Mouse (Mus musculus): ENCODE results near the gene D430019H16Rik. TPM values are rescaled to one million over a fixed set of nuclear protein-coding genes. Genes with fewer than 3 reads are reported as not detected.

Gene D430019H16Rik
- polyA plus RNA-seq, 1 experiment from 2014 or later, result 0.84 TPM

GRCm38 (mm10) chr12:105500940-105501339 lies 47.3 kb downstream of the D430019H16Rik start:
- 59% methylated on average over 5 of the region's 5 CpGs for WGBS
- H3K27ac ChIP-seq (ENCODE audit: low read length), result peak overlapping the region; percentile 48; the same call in 1 of the 2 replicates
- H3K9ac ChIP-seq (ENCODE audit: low read depth, low read length), result no peak overlapping the region
- H3K36me3 ChIP-seq (ENCODE audit: control insufficient read depth, insufficient read depth, low read length), result no peaks in the 10 kb centered on the region
- no peaks in the 10 kb centered on the region for H3K9me3 ChIP-seq (ENCODE audit: control insufficient read depth, low read length)
- no peak for ATAC-seq
- H3K4me2 ChIP-seq (ENCODE audit: low read depth, low read length), result no peak overlapping the region
- peaks cover 3% of the 10 kb centered on the region; the same call in 1 of the 2 replicates for H3K4me1 ChIP-seq (ENCODE audit: control insufficient read depth, insufficient read depth, low read length)
- H3K4me3 ChIP-seq (ENCODE audit: low read length), result no peak overlapping the region
- no peaks in the 10 kb centered on the region for H3K27me3 ChIP-seq (replicated peaks; ENCODE audit: control insufficient read depth, insufficient read depth, low read length)

GRCm38 (mm10) chr12:105504736-105505135 lies 51.1 kb downstream of the D430019H16Rik start:
- 70% methylated on average over 6 of the region's 6 CpGs for WGBS
- H3K9ac ChIP-seq (ENCODE audit: low read depth, low read length), result no peak overlapping the region

GRCm38 (mm10) chr12:105511109-105511508 lies 57.5 kb downstream of the D430019H16Rik start:
- Histone ChIP-seq H3K4me1 (ENCODE audit: control insufficient read depth, insufficient read depth, low read length) (peaks cover 12% of the 10 kb centered on the region), H3K27ac (ENCODE audit: low read length) (peak overlapping the region; percentile 79), H3K4me3 (ENCODE audit: low read length) (no peak overlapping the region), H3K9ac (ENCODE audit: low read depth, low read length) (no peak overlapping the region), H3K36me3 (ENCODE audit: control insufficient read depth, insufficient read depth, low read length) (no peaks in the 10 kb centered on the region), H3K27me3 (replicated peaks; ENCODE audit: control insufficient read depth, insufficient read depth, low read length) (no peaks in the 10 kb centered on the region; the same call in 1 of the 2 replicates), H3K4me2 (ENCODE audit: low read depth, low read length) (no peak overlapping the region), H3K9me3 (ENCODE audit: control insufficient read depth, low read length) (no peaks in the 10 kb centered on the region)
- ATAC-seq, result peak; percentile 19; the same call in 1 of the 2 replicates
- WGBS, result 76% methylated on average over 5 of the region's 5 CpGs

More at GRCm38 (mm10) chr12:105504736-105505135, 51.1 kb downstream of the D430019H16Rik start:
- Histone ChIP-seq H3K9me3 (ENCODE audit: control insufficient read depth, low read length) (no peaks in the 10 kb centered on the region), H3K4me2 (ENCODE audit: low read depth, low read length) (no peak overlapping the region), H3K4me3 (ENCODE audit: low read length) (no peak overlapping the region), H3K4me1 (ENCODE audit: control insufficient read depth, insufficient read depth, low read length) (peaks cover 7% of the 10 kb centered on the region), H3K36me3 (ENCODE audit: control insufficient read depth, insufficient read depth, low read length) (no peaks in the 10 kb centered on the region), H3K27me3 (replicated peaks; ENCODE audit: control insufficient read depth, insufficient read depth, low read length) (no peaks in the 10 kb centered on the region), H3K27ac (ENCODE audit: low read length) (no peak overlapping the region)
- no peak for ATAC-seq

GRCm38 (mm10) chr12:105511671-105512502 lies 58.2 kb downstream of the D430019H16Rik start:
- peak; percentile 57 for ATAC-seq
- H3K36me3 ChIP-seq (ENCODE audit: control insufficient read depth, insufficient read depth, low read length), result no peaks in the 10 kb centered on the region
- peaks cover 12% of the 10 kb centered on the region for H3K4me1 ChIP-seq (ENCODE audit: control insufficient read depth, insufficient read depth, low read length)
- peak overlapping the region; percentile 79 for H3K27ac ChIP-seq (ENCODE audit: low read length)
- WGBS, result 54% methylated on average over 16 of the region's 16 CpGs
- no peak overlapping the region for H3K4me2 ChIP-seq (ENCODE audit: low read depth, low read length)
- H3K4me3 ChIP-seq (ENCODE audit: low read length), result no peak overlapping the region
- no peaks in the 10 kb centered on the region for H3K9me3 ChIP-seq (ENCODE audit: control insufficient read depth, low read length)
- no peaks in the 10 kb centered on the region; the same call in 1 of the 2 replicates for H3K27me3 ChIP-seq (replicated peaks; ENCODE audit: control insufficient read depth, insufficient read depth, low read length)
- H3K9ac ChIP-seq (ENCODE audit: low read depth, low read length), result peak overlapping the region; percentile 17; the same call in 1 of the 2 replicates

- peaks cover 16% of the 10 kb centered on the region for H3K4me1 ChIP-seq (ENCODE audit: control insufficient read depth, insufficient read depth, low read length)
- no peak overlapping the region for H3K4me3 ChIP-seq (ENCODE audit: low read length)
- H3K36me3 ChIP-seq (ENCODE audit: control insufficient read depth, insufficient read depth, low read length), result no peaks in the 10 kb centered on the region
- WGBS, result 58% methylated on average over 10 of the region's 10 CpGs
- no peak overlapping the region for H3K9ac ChIP-seq (ENCODE audit: low read depth, low read length)
- no peak overlapping the region for H3K4me2 ChIP-seq (ENCODE audit: low read depth, low read length)
- H3K27me3 ChIP-seq (replicated peaks; ENCODE audit: control insufficient read depth, insufficient read depth, low read length), result no peaks in the 10 kb centered on the region; the same call in 1 of the 2 replicates
- ATAC-seq, result no peak
- no peak overlapping the region for H3K27ac ChIP-seq (ENCODE audit: low read length)
- no peaks in the 10 kb centered on the region for H3K9me3 ChIP-seq (ENCODE audit: control insufficient read depth, low read length)
Observed at GRCm38 (mm10) chr12:105514111-105514510, 60.5 kb downstream of the D430019H16Rik start.

GRCm38 (mm10) chr12:105517026-105517675 lies 63.5 kb downstream of the D430019H16Rik start:
- H3K9ac ChIP-seq (ENCODE audit: low read depth, low read length), result no peak overlapping the region
- H3K27ac ChIP-seq (ENCODE audit: low read length), result no peak overlapping the region; the same call in 1 of the 2 replicates
- no peak for ATAC-seq
- no peak overlapping the region for H3K4me2 ChIP-seq (ENCODE audit: low read depth, low read length)
- peaks cover 8% of the 10 kb centered on the region; the same call in 1 of the 2 replicates for H3K4me1 ChIP-seq (ENCODE audit: control insufficient read depth, insufficient read depth, low read length)
- H3K9me3 ChIP-seq (ENCODE audit: control insufficient read depth, low read length), result no peaks in the 10 kb centered on the region
- no peaks in the 10 kb centered on the region for H3K36me3 ChIP-seq (ENCODE audit: control insufficient read depth, insufficient read depth, low read length)
- no peak overlapping the region for H3K4me3 ChIP-seq (ENCODE audit: low read length)
- 55% methylated on average over 21 of the region's 21 CpGs for WGBS
- no peaks in the 10 kb centered on the region; the same call in 1 of the 2 replicates for H3K27me3 ChIP-seq (replicated peaks; ENCODE audit: control insufficient read depth, insufficient read depth, low read length)

GRCm38 (mm10) chr12:105519851-105520250 lies 66.2 kb downstream of the D430019H16Rik start:
- H3K4me2 ChIP-seq (ENCODE audit: low read depth, low read length), result no peak overlapping the region
- no peak overlapping the region for H3K4me3 ChIP-seq (ENCODE audit: low read length)
- H3K9ac ChIP-seq (ENCODE audit: low read depth, low read length), result no peak overlapping the region
- 83% methylated on average over 2 of the region's 2 CpGs for WGBS
- no peaks in the 10 kb centered on the region for H3K27me3 ChIP-seq (replicated peaks; ENCODE audit: control insufficient read depth, insufficient read depth, low read length)
- H3K27ac ChIP-seq (ENCODE audit: low read length), result peak overlapping the region; percentile 5; the same call in 1 of the 2 replicates
- peaks cover 7% of the 10 kb centered on the region; the same call in 1 of the 2 replicates for H3K4me1 ChIP-seq (ENCODE audit: control insufficient read depth, insufficient read depth, low read length)
- 0 out of 2 replicates have a peak, but pooled peaks have one; percentile 14 for ATAC-seq
- H3K36me3 ChIP-seq (ENCODE audit: control insufficient read depth, insufficient read depth, low read length), result no peaks in the 10 kb centered on the region
- H3K9me3 ChIP-seq (ENCODE audit: control insufficient read depth, low read length), result no peaks in the 10 kb centered on the region

GRCm38 (mm10) chr12:105521170-105521762 lies 67.6 kb downstream of the D430019H16Rik start:
- Histone ChIP-seq H3K9me3 (ENCODE audit: control insufficient read depth, low read length) (no peaks in the 10 kb centered on the region), H3K9ac (ENCODE audit: low read depth, low read length) (peak overlapping the region; percentile 32; the same call in 1 of the 2 replicates), H3K27me3 (replicated peaks; ENCODE audit: control insufficient read depth, insufficient read depth, low read length) (no peaks in the 10 kb centered on the region), H3K4me2 (ENCODE audit: low read depth, low read length) (no peak overlapping the region), H3K4me1 (ENCODE audit: control insufficient read depth, insufficient read depth, low read length) (peaks cover 7% of the 10 kb centered on the region; the same call in 1 of the 2 replicates), H3K36me3 (ENCODE audit: control insufficient read depth, insufficient read depth, low read length) (no peaks in the 10 kb centered on the region), H3K27ac (ENCODE audit: low read length) (peak overlapping the region; percentile 67), H3K4me3 (ENCODE audit: low read length) (no peak overlapping the region)
- peak; percentile 67 for ATAC-seq
- WGBS, result 47% methylated on average over 15 of the region's 15 CpGs

GRCm38 (mm10) chr12:105523737-105524136 lies 70.1 kb downstream of the D430019H16Rik start:
- WGBS, result 62% methylated on average over 2 of the region's 2 CpGs
- Histone ChIP-seq H3K36me3 (ENCODE audit: control insufficient read depth, insufficient read depth, low read length) (no peaks in the 10 kb centered on the region), H3K27ac (ENCODE audit: low read length) (no peak overlapping the region; the same call in 1 of the 2 replicates), H3K4me1 (ENCODE audit: control insufficient read depth, insufficient read depth, low read length) (peaks cover 4% of the 10 kb centered on the region; the same call in 1 of the 2 replicates), H3K4me2 (ENCODE audit: low read depth, low read length) (no peak overlapping the region), H3K9me3 (ENCODE audit: control insufficient read depth, low read length) (no peaks in the 10 kb centered on the region), H3K9ac (ENCODE audit: low read depth, low read length) (no peak overlapping the region), H3K4me3 (ENCODE audit: low read length) (no peak overlapping the region), H3K27me3 (replicated peaks; ENCODE audit: control insufficient read depth, insufficient read depth, low read length) (no peaks in the 10 kb centered on the region)
- ATAC-seq, result no peak

Measured in intestine, embryonic 16.5 days (tissue).